Mouse (Mus musculus) myocyte (in vitro differentiated cells): ENCODE data around the gene Rnf183. TPM values are rescaled to one million over a fixed set of nuclear protein-coding genes. Genes with fewer than 3 reads are reported as not detected.

ENCODE experiments used
- H3K27me3 ChIP-seq: one replicate; pipeline ENCODE4 v1.6.1; 2011; ENCODE audit not compliant: control insufficient read depth, insufficient read depth, insufficient read length
- H3K36me3 ChIP-seq: one replicate; pipeline ENCODE4 v1.6.1; 2011; ENCODE audit not compliant: control insufficient read depth, insufficient read depth
- H3K4me2 ChIP-seq: one replicate; pipeline ENCODE4 v1.6.1; 2011; ENCODE audit warnings: low read depth, control low read depth
- H3K4me3 ChIP-seq: one replicate; pipeline ENCODE4 v1.5.1; 2011; ENCODE audit warnings: mild to moderate bottlenecking, control low read depth, moderate library complexity
- H3K79me2 ChIP-seq: one replicate; pipeline ENCODE4 v1.6.1; 2011; ENCODE audit not compliant: control insufficient read depth, insufficient read depth
- H3ac ChIP-seq: one replicate; pipeline ENCODE4 v1.6.1; 2011; ENCODE audit not compliant: control insufficient read depth, insufficient read length
- CEBPB ChIP-seq: IDR thresholded peaks from 2 replicates; pipeline ENCODE4 v1.6.1; 2011; ENCODE audit warnings: mild to moderate bottlenecking, moderate library complexity; ENCODE audit not compliant: poor library complexity, insufficient read depth, severe bottlenecking
- E2F4 ChIP-seq: IDR thresholded peaks from one replicate; pipeline ENCODE4 v1.6.1; 2011; ENCODE audit warnings: mild to moderate bottlenecking, control low read depth, moderate library complexity; ENCODE audit not compliant: insufficient read depth
- MAX ChIP-seq: IDR thresholded peaks from one replicate; pipeline ENCODE4 v1.6.1; 2011; ENCODE audit warnings: low read depth, mild to moderate bottlenecking, control low read depth
- MYOD1 ChIP-seq, 3 experiments: IDR thresholded peaks; one replicate each; pipeline ENCODE4 v1.6.1; 2011; ENCODE audit warnings: control low read depth in 2 of 3, low read depth in 2 of 3, mild to moderate bottlenecking in 2 of 3, moderate library complexity in 1 of 3; ENCODE audit not compliant: insufficient read length in 2 of 3, control insufficient read depth in 1 of 3
- MYOG ChIP-seq, 3 experiments: IDR thresholded peaks; one replicate each; pipeline ENCODE4 v1.6.1; 2011; ENCODE audit warnings: control low read depth in 2 of 3, low read depth in 2 of 3, mild to moderate bottlenecking in 2 of 3; ENCODE audit not compliant: insufficient read length in 2 of 3, control insufficient read depth in 1 of 3, insufficient read depth in 1 of 3
- POLR2A ChIP-seq: IDR thresholded peaks from one replicate; pipeline ENCODE4 v1.6.1; 2011; ENCODE audit warnings: low read depth, mild to moderate bottlenecking, control low read depth, moderate library complexity; ENCODE audit not compliant: insufficient read length
- POLR2AphosphoS2 ChIP-seq: IDR thresholded peaks from one replicate; pipeline ENCODE4 v1.6.1; 2011; ENCODE audit warnings: low read depth, control low read depth; ENCODE audit not compliant: insufficient read length
- REST ChIP-seq: IDR thresholded peaks from one replicate; pipeline ENCODE4 v1.6.1; 2011; ENCODE audit warnings: mild to moderate bottlenecking, control low read depth, moderate library complexity; ENCODE audit not compliant: insufficient read depth, insufficient read length
- SRF ChIP-seq: IDR thresholded peaks from one replicate; pipeline ENCODE4 v1.6.1; 2011; ENCODE audit warnings: low read depth; ENCODE audit not compliant: control insufficient read depth, insufficient read length
- TCF12 ChIP-seq: IDR thresholded peaks from one replicate; pipeline ENCODE4 v1.6.1; 2011; ENCODE audit warnings: mild to moderate bottlenecking, control low read depth; ENCODE audit not compliant: poor library complexity, insufficient read depth, severe bottlenecking
- TCF3 ChIP-seq: IDR thresholded peaks from one replicate; pipeline ENCODE4 v1.6.1; 2011; ENCODE audit warnings: low read depth, control low read depth; ENCODE audit not compliant: insufficient read length
- USF1 ChIP-seq: IDR thresholded peaks from one replicate; pipeline ENCODE4 v1.6.1; 2011; ENCODE audit warnings: low read depth, mild to moderate bottlenecking, control low read depth, moderate library complexity
- polyA plus RNA-seq: library from polyadenylated mRNA; unstranded; fragments of >200 nt; fragmentation: generic; extraction: Trizol; gene quantifications from one replicate; pipeline ENCODE4 v1.2.1, GENCODE M21; 2012; ENCODE audit warnings: missing spikeins

The Rnf183 gene
- polyA plus RNA-seq, 1 experiment = not detected

DNA sequence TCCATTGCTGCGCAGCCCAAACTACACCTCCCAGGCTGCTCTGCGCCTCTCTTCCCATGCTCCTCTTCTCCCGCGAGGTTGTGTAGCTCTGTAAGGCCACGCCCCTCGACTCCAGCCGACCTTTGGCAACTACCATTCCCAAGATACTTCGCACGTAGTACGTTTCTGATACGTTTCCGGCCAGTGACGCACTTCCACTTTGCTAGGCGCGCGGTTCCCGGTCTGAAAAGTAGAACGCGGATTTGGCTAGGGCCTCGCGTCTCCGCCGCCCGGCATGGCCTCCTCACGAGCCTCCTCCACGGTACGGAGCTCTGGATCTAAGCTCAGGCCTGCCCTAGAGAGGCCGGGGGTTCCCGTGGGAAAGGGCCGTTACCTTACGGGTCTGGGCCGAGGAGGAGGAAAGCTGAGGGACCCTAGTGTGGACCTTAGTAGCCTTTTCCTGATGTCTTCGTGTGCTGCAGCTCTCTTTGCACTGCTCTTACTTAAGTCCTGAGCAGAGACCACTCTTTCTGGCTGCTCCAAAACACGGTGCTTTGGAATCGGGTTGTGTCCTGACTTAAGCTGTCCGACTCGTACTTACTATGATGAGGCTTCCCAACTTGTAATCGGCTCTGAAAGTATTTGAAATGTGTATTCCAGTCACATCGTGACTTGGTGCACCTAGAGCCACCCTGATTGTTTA is 26.3 kb downstream of the Rnf183 start, which contains the start of the genes Cdc26 and Prpf4:
Gene Cdc26, minus strand, starts transcription at position 42 of the 682 bp plus-strand sequence.
Gene Prpf4, plus strand, starts transcription at position 197 of the 682 bp plus-strand sequence.
- peak within 1 kb of the TSS; percentile 16 for H3ac ChIP-seq
- peak within 1 kb of the TSS; percentile 81 for H3K4me2 ChIP-seq
- TF ChIP-seq REST (no peak), POLR2AphosphoS2 (peak; percentile 89), TCF12 (no peak), MYOD1 (IDR thresholded peaks at IDR 0.05; ENCODE audit: control insufficient read depth in 1 of 3, insufficient read length in 2 of 3, low read depth in 2 of 3) (no peak), POLR2A (peak; percentile 87), MYOG (IDR thresholded peaks at IDR 0.05; ENCODE audit: control insufficient read depth in 1 of 3, insufficient read depth in 1 of 3, insufficient read length in 2 of 3, low read depth in 2 of 3) (no peak), E2F4 (peak; percentile 71), SRF (peak; percentile 55), MAX (no peak), CEBPB (no peak), TCF3 (no peak), USF1 (no peak)
- peaks cover 53% of the 10 kb centered on the region for H3K79me2 ChIP-seq
- H3K4me3 ChIP-seq = peak within 1 kb of the TSS; percentile 86
- no peaks in the 10 kb centered on the region for H3K27me3 ChIP-seq
- H3K36me3 ChIP-seq = peaks cover 25% of the 10 kb centered on the region

DNA sequence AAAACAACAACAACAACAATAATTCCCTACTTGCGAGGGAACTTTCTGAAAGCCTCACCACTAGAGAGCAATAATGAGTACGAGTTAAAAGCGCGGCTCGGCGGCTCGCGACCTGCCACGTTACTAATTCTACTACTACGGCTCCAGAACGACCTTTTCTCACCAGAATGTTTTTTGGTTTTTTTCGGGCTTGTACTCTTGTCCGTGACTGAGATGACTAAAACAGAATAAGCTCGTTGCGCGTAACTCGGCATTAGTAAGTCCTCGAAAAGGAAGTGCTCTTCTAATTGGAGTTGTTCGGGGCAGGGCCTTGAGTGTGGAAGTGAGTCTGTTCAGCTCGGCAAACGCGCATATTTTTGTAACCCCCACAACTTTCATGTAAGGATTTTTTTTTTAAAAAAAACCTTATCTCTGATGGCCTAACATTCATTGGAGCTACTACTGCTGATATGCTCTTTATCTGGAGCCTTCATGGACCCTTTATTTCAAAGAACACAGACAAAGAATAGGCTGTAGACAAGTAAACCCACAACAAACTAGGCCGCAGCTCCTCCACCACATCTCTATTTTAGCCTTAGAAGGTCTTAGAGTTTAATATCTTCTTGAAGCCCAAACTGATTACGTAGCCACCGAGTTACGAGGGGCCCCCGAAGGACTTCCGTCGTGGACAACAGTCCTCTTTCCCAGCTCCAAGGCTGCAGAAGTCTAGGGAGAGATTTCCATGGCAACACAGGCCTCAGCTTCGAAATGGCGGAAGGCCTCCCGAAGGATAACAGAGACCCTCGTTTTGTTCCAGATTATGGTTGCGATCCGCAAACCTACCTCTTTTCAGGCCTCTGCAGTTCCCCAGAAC is 27.1 kb downstream of the Rnf183 start:
- H3K4me2 ChIP-seq = peak overlapping the region; percentile 51
- peak overlapping the region; percentile 16 for H3ac ChIP-seq
- TF ChIP-seq REST = no peak
- no peak for TF ChIP-seq TCF3
- no peak for TF ChIP-seq MYOD1 (IDR thresholded peaks at IDR 0.05; ENCODE audit: control insufficient read depth in 1 of 3, insufficient read length in 2 of 3, low read depth in 2 of 3)
- no peak for TF ChIP-seq SRF
- TF ChIP-seq POLR2A = no peak
- no peak for TF ChIP-seq CEBPB

DNA sequence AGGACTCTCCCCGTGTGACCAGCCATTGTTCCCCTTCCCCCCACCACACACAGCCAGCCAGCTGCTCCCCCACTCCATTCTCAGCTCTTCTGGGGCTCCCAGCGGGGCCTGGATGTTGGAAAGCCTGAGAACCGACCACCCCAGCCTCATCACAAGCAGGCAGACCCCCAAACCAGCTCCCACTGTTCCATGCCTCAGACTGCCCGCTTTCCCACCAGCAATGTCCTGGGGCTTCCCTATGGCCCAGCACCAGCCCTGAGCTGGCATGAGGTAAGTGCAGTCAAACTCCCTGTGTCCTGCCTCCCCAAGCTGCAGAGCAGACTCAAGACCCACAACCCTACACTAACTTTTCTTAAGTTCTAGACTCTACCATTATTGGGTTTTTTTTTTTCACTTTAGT is 28.9 kb downstream of the Rnf183 start:
- Histone ChIP-seq H3ac (no peak overlapping the region), H3K4me3 (no peak overlapping the region), H3K79me2 (peaks cover 52% of the 10 kb centered on the region), H3K27me3 (no peaks in the 10 kb centered on the region), H3K4me2 (no peak overlapping the region), H3K36me3 (peaks cover 15% of the 10 kb centered on the region)
- TF ChIP-seq MYOG (IDR thresholded peaks at IDR 0.05; ENCODE audit: control insufficient read depth in 1 of 3, insufficient read depth in 1 of 3, insufficient read length in 2 of 3, low read depth in 2 of 3) = no peak
- TF ChIP-seq TCF12 = no peak
- TF ChIP-seq MYOD1 (IDR thresholded peaks at IDR 0.05; ENCODE audit: control insufficient read depth in 1 of 3, insufficient read length in 2 of 3, low read depth in 2 of 3) = no peak
- TF ChIP-seq TCF3 = no peak

More for the DNA sequence above, 27.1 kb downstream of the Rnf183 start:
- peaks cover 57% of the 10 kb centered on the region for H3K79me2 ChIP-seq
- H3K27me3 ChIP-seq = no peaks in the 10 kb centered on the region
- peaks cover 24% of the 10 kb centered on the region for H3K36me3 ChIP-seq
- peak overlapping the region; percentile 86 for H3K4me3 ChIP-seq

DNA sequence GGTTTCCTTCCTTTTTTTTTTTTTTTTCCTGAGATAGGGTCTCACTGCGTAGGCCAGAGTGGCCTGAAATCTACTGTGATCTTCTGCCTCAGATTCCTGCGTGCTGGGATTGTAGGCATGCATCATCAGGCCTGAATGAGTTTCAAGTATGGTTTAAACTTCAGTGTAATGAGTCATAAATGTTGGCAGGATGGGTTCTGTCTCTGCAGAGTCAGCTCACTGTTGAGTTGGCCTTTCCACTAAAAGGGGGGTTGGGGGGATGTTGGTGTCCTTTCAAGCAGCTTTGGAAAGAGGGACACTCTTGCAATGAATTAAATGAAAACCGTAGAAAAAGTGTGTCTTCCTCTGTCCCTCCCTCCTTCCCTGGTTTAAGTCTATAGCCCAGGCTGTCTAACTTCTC is 36.1 kb downstream of the Rnf183 start:
- no peak for TF ChIP-seq TCF3
- no peak for TF ChIP-seq REST
- no peak for TF ChIP-seq POLR2A
- no peak for TF ChIP-seq POLR2AphosphoS2
- TF ChIP-seq USF1 = no peak
- TF ChIP-seq CEBPB = no peak
- TF ChIP-seq MYOG (IDR thresholded peaks at IDR 0.05; ENCODE audit: control insufficient read depth in 1 of 3, insufficient read depth in 1 of 3, insufficient read length in 2 of 3, low read depth in 2 of 3) = no peak
- TF ChIP-seq SRF = no peak
- no peak for TF ChIP-seq MYOD1 (IDR thresholded peaks at IDR 0.05; ENCODE audit: control insufficient read depth in 1 of 3, insufficient read length in 2 of 3, low read depth in 2 of 3)
- TF ChIP-seq MAX = no peak
- TF ChIP-seq TCF12 = no peak
- TF ChIP-seq E2F4 = no peak
- Histone ChIP-seq H3K4me3 (no peak overlapping the region), H3K4me2 (no peak overlapping the region), H3K36me3 (peaks cover 52% of the 10 kb centered on the region), H3K79me2 (peaks cover 25% of the 10 kb centered on the region), H3ac (no peak overlapping the region), H3K27me3 (no peaks in the 10 kb centered on the region)
